Mouse (Mus musculus) mouse trophoblast stem cell (cell line): ENCODE data around the gene Cdadc1.

Experiments used
- in situ Hi-C, 2 experiments: fragments of 300-500 bp; cut with MseI, MboI; formaldehyde crosslinking; loops; 2 replicates in 1 of 2; 3 replicates in 1 of 2; pipeline ENCODE4 v1.15.1; 2025

Gene Cdadc1

GRCm38 (mm10) chr14:59612920-59613625, 15.3 kb upstream of the Cdadc1 start:
- in situ Hi-C loops, result loop anchor here in 1 of 2 experiments (10.0 kb wide), 1 partner anchor 332 kb away; no protein-coding TSS in a partner anchor

DNA sequence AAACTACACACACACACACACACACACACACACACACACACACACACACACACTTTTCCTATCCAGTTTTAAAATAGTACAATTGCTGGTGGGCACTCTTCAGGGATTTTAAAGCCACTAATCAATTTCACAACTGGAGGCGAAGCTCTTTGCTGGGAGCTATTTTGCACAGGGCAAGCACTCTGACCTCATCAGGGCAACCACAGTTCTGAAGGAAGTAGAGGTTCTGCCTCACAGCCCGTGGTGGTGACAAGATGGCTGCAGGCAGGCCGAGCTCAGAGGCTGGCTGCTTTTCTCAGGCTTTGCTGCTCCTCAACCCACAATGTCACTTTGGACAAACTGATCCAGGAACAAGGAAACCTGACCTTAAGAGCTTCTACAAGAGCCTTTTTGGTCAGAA, 9.3 kb upstream of the Cdadc1 start:
- in situ Hi-C loops, result loop anchor here in 1 of 2 experiments (5.0 to 10.0 kb wide), 2 partner anchors 338 to 410 kb away; no protein-coding TSS in a partner anchor

DNA sequence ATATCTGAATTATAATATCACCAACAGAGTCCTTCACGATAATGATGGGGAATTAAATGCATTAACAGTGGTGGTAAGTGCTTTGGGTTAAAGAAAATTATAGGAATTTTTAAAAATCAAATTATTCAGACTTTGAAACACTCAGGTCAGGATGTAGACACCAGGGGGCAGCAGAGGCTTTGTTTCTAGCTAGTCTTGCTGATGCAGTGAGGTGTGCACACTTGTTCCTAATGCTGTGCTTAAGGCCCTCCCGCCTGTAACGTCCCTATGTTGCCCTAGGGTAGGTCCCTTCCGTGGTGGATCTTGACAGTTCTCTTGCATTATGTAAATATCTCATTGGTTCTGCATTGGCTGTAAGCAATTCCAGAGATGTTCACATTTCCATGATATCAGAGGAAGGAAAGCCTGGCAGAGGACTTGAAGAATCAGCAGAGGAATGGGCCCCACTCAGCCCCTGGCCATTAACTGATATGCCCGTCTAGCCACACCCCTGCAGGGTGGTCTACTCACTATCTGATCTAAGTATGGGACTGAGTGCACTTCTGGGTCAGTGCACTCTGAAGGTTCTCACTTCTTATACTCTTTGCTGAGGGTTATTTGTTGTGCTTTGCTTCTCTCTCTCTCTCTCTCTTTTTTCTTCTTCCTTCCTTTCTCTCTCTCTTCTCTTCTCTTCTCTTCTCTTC, 8.1 kb upstream of the Cdadc1 start:
- in situ Hi-C loops, result loop anchor here in 1 of 2 experiments (5.0 to 10.0 kb wide), 2 partner anchors 339 to 411 kb away; no protein-coding TSS in a partner anchor

GRCm38 (mm10) chr14:59604002-59604645, 6.4 kb upstream of the Cdadc1 start:
- in situ Hi-C loops, result loop anchor here (5.0 to 10.0 kb wide), 2 partner anchors 341 to 413 kb away; no protein-coding TSS in a partner anchor

- in situ Hi-C loops, result no loop called here
These were observed 485 bp upstream of the Cdadc1 start for GRCm38 (mm10) chr14:59598260-59598627.

- in situ Hi-C loops, result no loop called here
These were observed 2.8 kb downstream of the Cdadc1 start for GRCm38 (mm10) chr14:59594988-59595387.

DNA sequence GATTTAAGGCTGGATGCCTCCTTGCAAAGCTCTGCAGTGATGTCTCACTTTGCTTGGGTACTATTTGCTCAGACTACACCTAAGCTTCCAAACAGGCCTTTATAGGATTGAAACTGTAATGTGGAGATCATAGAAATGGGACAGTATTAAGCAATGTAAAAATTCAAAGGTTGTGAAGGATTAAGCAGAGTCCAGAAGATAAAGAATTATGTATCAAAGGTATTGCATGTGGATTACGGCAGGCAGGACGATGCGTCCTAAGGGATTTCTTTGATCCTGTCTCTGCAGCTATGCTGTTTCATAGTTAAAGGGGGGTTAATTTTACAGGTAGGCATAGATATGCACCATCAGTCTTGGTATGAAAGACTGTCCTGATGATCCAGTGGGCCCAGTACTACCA, 5.2 kb downstream of the Cdadc1 start:
- in situ Hi-C loops, result no loop called here

DNA sequence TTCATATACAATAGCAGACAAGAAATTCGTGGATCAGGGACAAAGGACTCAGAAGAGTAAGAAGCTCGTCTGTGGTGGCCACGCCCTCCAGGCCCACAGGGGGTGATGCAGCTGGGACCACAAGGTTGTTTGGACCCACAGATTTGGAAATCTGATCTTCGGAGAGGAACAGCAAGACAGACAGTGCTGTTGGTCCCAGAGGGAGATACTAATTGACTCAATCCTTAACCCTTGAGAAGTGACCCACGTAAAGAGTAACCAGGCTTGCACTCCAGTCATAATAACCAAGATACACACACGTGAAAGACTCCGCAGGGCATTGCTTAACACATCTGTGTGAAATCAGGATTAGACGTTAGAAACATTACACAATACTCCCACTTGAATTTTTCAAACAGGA, 5.9 kb downstream of the Cdadc1 start:
- in situ Hi-C loops, result no loop called here

- in situ Hi-C loops, result no loop called here
These were observed 7.1 kb downstream of the Cdadc1 start for GRCm38 (mm10) chr14:59590614-59591013.

GRCm38 (mm10) chr14:59576385-59576784, 21.4 kb downstream of the Cdadc1 start:
- in situ Hi-C loops, result no loop called here

DNA sequence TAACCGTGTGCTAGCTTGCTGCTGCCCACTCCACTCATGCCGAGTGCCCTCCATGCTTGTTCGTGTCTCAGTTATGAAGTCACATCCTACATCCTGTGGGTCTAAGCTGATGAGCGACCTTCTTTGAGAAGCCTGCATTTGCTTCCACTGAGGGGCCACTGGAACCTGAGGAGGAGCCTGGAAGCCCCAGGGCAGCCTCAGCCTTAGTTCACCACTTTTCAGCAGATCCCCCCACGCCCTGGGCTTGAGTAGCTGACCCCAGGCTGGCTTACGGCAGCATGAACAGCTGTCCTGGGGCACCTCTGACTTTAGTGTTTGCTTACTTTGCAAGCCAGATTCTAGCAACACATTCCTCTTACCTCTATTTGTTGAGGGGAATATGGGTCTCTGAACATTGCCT, 31.0 kb downstream of the Cdadc1 start:
- in situ Hi-C loops, result no loop called here

- in situ Hi-C loops, result no loop called here
These were observed 39.9 kb downstream of the Cdadc1 start for GRCm38 (mm10) chr14:59557886-59558285.

- in situ Hi-C loops, result no loop called here
These were observed 40.7 kb downstream of the Cdadc1 start for GRCm38 (mm10) chr14:59557071-59557470.

- in situ Hi-C loops, result no loop called here
These were observed 41.7 kb downstream of the Cdadc1 start for GRCm38 (mm10) chr14:59555928-59556531.

DNA sequence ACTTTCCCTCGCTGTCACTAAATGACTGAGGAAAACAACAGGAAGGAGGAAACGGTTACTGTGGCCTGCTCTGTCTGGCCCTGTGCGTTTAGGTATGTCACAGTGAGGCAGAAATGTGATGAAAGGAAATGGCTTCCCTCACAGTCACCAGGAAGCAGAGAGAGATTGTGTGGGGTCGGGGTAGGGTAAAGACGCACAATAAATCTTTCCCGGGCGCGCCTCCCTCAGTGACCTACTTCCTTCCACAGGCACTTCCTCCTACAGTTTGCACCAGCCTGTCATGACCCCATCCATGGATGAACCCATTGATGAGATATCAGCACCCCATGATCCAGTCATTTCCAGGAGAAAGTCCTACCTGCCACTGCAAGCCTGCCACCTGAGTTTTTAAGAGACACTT, 42.7 kb downstream of the Cdadc1 start:
- in situ Hi-C loops, result no loop called here

DNA sequence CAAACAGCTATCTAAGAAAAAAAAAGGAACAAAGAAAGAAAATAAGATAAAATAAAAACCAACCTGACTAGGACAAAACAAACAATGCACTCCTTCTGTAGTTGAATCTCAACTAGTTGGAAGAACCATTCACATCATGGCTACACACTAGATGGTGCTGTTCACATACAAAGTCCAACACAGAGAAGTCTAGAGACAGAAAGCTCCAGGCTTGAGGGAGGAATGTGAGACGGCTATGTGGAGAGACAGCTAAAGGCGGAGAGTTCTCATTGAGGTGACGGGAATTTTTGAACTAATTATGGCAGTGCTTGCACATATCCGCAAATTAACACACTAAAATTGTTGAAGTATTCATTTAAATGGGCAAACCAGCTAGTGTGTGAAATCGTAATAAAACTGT, 43.7 kb downstream of the Cdadc1 start:
- in situ Hi-C loops, result no loop called here

DNA sequence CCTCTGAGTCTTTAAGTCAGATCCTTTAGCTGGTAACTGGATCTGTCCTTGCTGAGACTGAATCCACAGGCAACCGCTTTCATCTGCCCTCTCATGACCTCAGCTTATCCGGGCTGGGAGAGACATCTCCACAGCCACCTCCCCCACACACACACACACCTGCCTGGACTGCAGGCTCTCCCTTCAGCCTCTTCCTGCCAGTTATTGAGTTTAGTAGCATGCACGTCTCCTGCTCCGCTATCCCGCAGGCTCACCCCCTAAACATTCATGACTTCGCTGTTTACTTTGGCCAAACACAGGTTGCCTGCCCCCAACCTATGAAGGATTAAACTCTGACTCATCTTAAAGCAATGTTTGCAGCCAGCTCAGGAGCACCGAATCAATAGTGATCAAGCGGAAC, 45.8 kb downstream of the Cdadc1 start:
- in situ Hi-C loops, result no loop called here

GRCm38 (mm10) chr14:59550841-59551240, 46.9 kb downstream of the Cdadc1 start:
- in situ Hi-C loops, result no loop called here

DNA sequence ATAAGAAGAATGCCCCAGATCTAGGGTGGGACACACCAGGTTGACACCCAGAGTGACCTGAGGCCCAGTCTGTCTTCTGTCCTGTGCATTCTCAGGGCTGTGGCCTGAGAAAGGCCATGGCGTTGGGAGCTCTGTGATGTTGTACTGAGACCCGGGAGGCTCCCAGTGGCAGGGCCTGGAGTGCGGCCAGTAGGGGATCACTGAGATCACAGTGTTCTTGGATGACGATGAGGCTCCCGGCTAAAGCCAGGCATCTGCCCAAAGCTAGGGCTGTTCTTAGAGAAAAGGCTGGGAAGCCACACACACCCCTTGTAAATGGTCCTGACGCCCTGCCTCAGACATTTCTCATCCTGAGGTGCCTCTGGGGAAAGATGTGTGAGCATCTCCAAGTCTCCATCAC, 48.7 kb downstream of the Cdadc1 start:
- in situ Hi-C loops, result no loop called here

DNA sequence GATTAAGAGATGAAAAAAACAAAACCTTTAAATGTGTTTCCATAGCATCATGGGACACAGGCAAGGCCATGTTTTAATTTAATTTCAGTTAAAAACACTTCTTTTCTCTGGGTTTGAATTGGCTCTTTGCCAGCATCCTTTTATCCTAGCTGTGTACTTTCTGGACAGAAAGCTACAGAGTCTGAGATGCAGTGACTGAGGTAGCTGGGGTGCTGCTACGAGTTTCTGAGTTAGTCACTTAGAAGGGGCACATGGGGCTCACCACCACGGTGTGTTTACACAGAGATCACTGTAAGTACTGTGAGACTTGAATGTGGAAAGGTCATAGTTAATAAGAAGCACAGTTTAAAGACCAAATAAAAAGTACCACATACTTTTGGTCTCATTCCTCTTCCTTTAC, 49.2 kb downstream of the Cdadc1 start:
- in situ Hi-C loops, result no loop called here

GRCm38 (mm10) chr14:59547530-59547929, 50.2 kb downstream of the Cdadc1 start:
- in situ Hi-C loops, result no loop called here
